Mouse (Mus musculus) right cerebral cortex, adult 18-20 months (tissue): ENCODE measurements around the gene Prex1.

Experiments
- DNase-seq: peaks from one replicate; pipeline ENCODE4 v3.0.0; 2022; ENCODE audit warnings: mixed read lengths

The Prex1 gene

DNA sequence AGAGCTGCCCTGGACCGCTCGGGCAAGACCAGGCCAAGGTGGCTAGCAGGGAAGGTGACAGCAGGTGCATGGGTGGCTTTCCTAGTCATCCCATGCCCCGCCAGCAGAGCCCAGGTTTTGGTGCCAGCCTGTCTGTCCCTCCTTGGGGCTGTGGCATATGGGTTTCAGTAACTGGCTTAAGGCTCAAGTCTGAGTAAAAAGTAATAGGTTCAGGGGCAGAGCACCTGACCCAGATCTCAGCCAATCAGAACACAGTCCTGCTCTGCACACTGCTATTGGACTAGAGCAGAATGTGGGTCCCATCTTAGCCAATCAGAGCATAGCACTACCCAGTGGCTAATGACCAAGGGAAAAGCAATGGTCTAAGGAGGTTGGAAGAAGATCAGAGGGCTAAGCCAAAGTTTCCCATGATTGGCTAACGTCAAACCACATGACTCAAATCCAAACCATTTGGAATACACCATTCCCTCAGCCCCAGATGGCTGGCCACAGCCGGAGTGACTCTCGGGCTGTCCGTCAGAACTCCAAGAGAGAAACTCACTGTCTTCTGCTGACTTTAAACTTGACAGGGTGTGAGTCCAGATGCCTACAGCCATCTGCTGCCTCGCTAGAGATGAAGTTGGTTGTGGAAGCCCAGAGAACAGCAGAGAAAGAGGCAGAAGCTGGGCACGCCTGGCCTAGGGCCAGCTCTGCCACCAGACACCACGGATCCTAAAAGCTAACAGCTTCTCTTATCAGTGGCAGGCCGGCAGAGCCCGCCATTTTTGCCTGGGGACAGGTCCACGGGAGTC lies 80.9 kb downstream of the Prex1 start:
- peak; percentile 67 for DNase-seq

- no peak for DNase-seq
Observed at GRCm38 (mm10) chr2:166631621-166632171, 81.9 kb downstream of the Prex1 start.

DNA sequence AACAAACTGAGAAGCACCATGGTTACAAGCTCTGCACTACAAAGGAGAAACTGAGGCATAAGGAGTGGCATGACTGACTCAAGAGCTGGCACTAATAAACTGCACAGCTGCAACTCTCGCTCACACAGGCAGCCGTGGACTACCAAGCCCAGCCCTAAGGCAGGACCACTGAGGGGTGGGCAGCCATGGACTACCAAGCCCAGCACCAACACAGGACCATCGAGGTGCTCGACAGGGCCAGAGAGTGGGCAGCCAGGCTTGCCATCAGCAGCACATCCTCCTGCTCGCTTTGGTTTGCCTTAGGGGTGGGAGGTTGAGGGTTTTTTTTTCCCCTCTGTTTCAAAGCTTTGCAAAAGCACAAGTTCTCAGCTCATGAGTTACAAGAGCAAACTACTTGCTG lies 82.4 kb downstream of the Prex1 start:
- DNase-seq = no peak

- peak; percentile 58 for DNase-seq
Observed at GRCm38 (mm10) chr2:166629941-166630674, 83.5 kb downstream of the Prex1 start.

- DNase-seq = no peak
Observed at GRCm38 (mm10) chr2:166627578-166627977, 86.1 kb downstream of the Prex1 start.

GRCm38 (mm10) chr2:166625219-166625618 lies 88.4 kb downstream of the Prex1 start:
- DNase-seq = no peak

DNA sequence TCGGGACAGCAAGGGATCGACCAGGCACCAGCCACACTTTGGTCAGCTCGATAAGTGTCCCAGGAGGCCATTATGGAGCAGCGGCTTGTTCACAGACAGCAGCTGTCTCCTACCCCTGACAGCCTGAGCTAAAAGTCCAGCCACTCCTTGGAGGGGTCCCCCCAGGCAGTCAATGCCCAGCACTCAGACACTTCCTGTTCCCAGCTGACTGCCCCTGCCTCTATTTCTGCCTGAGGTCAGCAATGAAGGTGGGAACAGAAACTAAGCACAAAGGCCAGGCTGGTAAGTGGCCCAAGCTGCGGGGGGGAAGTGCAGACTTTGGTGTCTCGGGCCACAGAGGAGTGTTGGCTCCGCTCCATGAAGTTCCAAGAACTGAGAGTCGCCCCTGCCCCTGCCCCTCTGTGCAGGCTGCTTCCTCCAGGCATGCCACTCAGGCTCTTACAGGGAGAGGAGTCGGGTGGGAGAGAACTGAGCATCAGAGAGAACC lies 90.5 kb downstream of the Prex1 start:
- DNase-seq = no peak

GRCm38 (mm10) chr2:166622590-166622989 lies 91.0 kb downstream of the Prex1 start:
- DNase-seq = no peak

- DNase-seq = no peak
Observed at GRCm38 (mm10) chr2:166622079-166622478, 91.6 kb downstream of the Prex1 start.

DNA sequence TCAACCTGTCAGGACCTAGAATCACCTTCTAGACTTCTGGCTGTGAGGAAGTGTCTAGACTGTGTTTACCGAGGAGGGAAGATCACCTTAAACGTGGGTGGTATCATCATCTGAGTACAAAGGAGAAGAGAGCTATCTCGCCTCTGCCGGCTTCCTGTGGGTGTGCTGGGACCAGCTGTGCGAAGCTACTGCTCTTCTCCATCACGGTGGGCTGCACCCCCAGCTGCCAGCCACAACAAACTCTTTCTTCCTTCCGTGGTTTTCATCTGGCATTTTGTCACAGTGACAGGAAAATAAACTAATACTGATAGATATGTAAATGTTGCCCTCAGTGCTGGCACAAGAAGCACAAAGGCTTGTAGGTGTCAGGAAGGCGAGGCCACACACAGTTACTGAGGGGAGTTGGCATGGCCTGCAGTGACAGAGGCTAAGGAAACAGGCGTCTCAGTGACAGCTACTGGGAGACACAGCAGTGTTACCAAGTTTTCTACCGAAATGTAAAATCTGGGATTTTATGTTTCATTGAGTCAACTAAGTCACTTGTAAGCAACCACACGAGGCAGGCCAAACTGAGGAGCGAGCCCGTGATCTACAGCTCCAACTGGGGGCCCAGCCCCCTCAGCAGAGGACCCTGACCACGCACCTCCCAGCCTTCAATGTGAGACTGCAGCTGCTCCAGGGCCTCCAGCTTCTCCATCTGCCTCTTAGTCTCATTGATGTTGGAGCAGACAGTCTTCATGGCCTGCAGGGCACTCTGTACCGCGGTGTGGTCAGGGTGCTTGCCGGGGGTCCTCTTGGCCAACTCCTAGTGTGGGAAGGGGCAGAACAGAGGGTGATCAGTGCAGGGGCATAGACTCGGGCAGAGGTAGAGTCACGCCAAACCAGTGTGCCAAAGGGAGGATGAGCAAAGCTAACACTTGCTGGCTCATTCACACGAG lies 92.8 kb downstream of the Prex1 start:
- DNase-seq = no peak

- no peak for DNase-seq
Observed at GRCm38 (mm10) chr2:166619906-166620490, 93.6 kb downstream of the Prex1 start.

GRCm38 (mm10) chr2:166619270-166619669 lies 94.4 kb downstream of the Prex1 start:
- DNase-seq = no peak

- no peak for DNase-seq
Observed at GRCm38 (mm10) chr2:166617706-166618105, 95.9 kb downstream of the Prex1 start.

DNA sequence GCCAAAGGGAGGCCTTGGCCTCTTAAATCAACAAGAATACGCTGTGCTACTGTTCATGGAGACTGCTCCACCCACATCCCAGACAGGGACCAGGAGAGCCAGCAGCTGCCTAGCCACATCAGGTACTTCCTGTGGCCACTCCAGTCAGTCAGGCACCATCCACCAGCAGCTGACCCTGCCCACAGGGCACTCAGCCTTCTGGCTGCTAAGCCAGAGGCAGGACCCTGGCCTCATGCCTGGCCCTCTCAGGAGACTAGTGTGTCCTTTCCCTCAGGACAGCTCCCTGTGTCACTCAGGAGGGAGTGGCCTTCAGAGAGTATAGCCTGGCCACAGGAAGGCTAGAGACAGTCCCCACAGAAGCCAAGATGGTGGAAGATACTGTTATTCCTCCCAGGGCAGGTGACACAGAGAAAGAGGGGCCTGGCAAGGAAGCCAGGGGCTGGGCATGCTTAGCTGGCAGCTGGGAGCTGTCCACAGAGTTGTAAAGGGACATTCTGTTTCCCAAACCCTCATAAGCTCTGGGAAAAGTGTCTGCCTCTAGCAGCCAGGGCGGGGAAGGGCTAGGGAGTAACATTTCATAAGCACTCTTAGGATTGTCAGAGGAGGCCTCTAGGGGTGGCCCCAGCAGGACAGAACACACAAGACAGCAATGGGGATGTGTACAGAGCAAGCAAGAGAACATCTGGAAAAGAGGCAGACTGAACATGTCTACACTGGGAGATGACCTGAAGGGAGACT lies 98.1 kb downstream of the Prex1 start:
- no peak for DNase-seq

DNA sequence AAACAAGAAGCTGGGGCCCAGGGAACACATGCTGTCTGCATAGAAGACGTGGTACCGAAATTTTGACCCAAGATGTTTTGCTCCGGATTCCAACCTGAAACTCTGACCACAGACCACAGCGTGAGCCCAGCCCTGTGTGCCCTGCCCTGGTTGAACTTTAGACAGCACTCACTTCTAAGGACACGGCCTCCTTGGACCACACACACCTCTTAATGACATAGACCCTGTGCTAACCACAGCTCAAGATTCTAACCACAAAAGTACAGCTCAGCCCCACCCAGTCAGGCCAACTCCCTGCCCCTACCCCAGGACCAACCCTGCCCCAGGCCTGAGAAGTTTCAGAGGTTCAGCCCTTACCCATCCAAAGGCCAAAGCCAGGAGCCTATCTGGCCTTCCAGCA lies 103.4 kb downstream of the Prex1 start:
- no peak for DNase-seq

DNA sequence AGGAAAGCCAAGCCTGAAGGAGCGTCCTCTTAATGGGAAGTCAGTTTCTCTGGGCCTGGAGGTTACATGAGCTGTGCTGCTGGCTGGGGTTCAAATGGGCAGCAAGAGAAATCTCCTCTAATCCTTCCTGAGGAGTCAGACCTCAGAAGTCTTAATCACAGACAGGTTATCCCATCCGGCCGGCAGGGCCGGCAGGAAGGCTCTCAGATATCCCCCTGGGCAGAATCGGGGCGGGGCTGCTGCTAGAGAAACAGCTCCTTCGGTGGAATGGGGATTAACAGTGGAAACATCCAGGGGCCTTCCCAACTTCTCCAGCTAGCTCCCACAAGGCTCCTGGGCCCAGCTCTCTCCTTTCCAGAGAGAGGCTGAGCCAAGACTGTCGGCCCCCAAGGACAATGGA lies 105.1 kb downstream of the Prex1 start:
- no peak for DNase-seq

- DNase-seq = no peak
Observed at GRCm38 (mm10) chr2:166606481-166607245, 107.0 kb downstream of the Prex1 start.

DNA sequence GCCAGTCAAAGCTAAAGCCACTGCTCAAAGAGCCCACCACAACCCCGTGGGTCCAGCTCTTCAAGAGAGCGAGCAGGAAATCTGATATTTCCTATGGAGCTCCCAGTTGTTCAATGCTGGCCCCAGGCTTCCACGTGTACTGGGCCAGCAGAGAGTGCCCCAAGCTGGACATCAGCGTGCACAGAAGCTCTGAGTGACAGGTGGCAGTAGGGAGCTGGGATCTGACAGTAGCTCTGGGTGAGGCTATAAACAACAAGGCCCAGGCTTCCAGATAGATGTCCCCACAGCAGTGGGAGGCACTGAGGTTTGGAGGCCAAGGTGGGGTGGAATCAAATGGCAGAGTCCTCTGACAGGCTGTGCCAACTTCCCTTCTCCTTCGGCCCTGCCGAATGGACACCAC lies 107.6 kb downstream of the Prex1 start:
- no peak for DNase-seq

DNA sequence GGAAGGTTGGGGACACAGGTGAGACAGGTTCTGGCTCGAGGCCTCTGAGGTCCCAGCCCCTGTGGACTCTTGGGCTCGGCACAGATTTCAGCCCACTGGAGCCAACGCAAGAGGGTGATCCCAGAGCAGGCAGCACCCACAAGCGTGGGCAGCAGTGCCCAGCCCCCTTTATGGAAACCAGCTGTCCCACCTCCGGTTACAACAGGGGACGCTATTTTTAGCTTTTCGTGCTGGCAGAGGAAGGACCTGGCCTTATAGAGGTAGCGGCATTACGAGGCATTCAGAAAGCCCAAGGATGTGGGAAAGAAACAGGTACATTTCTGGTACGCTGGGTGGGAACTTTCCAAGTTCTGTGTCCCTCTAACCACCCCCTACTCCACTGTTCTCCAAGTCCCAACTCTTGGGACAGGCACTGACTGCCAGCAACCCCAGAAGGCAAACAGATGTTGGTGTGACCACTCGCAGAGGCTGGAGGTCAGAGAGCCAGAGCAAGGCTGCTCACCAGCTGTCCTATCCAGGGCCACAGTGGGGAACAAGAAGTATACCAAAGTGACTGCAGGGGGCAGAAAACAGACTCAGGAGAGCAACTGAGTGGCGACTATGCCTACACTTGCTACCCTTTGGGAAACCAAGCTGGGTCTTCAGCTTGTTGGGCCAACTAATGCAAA lies 108.3 kb downstream of the Prex1 start:
- no peak for DNase-seq

DNA sequence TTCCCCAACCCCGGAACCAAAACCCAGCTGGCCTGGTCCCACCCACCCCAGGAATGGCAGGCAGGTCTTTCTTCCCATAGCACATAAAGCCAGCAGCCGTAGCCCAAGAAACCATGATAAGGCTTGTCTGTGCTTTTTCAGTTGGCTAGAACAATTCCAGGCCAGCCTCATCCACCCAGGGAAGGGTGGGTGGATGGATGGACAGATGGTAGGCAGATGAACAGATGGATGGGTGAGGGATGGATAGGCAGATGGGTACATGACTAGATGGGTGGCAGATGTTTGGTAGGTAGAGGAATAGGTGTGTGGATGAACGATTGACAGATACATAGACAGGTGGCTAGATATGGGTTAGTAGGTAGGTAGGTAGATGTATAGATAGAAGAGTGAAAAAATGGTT lies 110.7 kb downstream of the Prex1 start:
- DNase-seq = peak; percentile 47
